Mouse (Mus musculus) bone marrow macrophage, adult 2 months (primary cell): ENCODE measurements at regions not wholly inside any gene's neighbourhood (a gene's known extent, or its start where the extent isn't known, plus 50 kb on each side); places are given as distances from the start of the nearest gene placed in this dataset.

Experiments
- H3K27ac ChIP-seq: 2 replicates; pipeline ENCODE4 v1.5.1; 2012; ENCODE audit warnings: low read depth, low read length; ENCODE audit not compliant: insufficient read depth
- H3K4me1 ChIP-seq: 2 replicates; pipeline ENCODE4 v1.6.1; 2012; ENCODE audit warnings: low read length; ENCODE audit not compliant: control insufficient read depth, insufficient read depth
- H3K4me3 ChIP-seq: 2 replicates; pipeline ENCODE4 v1.5.1; 2012; ENCODE audit warnings: mild to moderate bottlenecking, low read length, moderate library complexity; ENCODE audit not compliant: insufficient read depth
- CTCF ChIP-seq: IDR thresholded peaks from 2 replicates; pipeline ENCODE4 v1.5.1; 2012; ENCODE audit warnings: low read depth, mild to moderate bottlenecking, low read length, moderate library complexity
- POLR2A ChIP-seq: IDR thresholded peaks from 2 replicates; pipeline ENCODE4 v1.6.1; 2012; ENCODE audit warnings: mild to moderate bottlenecking, low read depth, low read length, borderline replicate concordance

DNA sequence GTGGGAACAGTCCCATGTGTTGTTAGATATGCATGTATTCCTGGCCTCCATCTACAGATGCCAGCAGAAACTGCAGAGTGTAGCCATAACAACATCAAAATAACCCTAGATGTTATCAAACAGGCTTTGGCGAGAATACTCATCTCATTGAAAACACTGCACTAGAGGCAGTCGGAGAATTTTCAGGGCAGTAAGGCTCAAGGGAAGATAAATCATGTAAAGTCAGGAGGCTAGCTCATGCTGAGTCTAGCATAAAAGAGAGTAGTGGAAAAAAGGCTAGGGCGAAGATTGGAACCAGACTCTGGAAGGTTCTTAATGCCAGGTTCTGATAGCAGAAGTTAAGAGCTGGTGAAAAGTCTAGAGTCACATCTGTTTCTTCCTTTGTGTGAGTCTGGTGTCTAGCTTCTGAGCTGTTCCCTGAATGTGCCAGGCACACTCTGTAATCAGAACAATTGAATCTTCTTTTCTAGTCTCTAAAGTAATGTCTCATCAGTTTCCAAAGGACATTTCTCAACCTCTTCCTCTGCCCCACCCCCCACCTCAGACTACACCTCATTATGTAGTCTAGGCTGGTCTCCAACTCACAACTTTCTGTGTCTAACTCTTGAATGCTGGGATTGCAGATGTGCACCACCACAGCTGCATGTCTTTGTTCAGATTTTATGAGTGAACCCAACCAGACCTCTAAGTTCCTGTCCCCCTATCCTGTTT is 62.5 kb upstream of the Sgcd start:
- Histone ChIP-seq H3K27ac (no peak overlapping the region), H3K4me3 (no peak overlapping the region), H3K4me1 (no peaks in the 10 kb centered on the region)
- no peak for TF ChIP-seq POLR2A
- TF ChIP-seq CTCF = no peak

DNA sequence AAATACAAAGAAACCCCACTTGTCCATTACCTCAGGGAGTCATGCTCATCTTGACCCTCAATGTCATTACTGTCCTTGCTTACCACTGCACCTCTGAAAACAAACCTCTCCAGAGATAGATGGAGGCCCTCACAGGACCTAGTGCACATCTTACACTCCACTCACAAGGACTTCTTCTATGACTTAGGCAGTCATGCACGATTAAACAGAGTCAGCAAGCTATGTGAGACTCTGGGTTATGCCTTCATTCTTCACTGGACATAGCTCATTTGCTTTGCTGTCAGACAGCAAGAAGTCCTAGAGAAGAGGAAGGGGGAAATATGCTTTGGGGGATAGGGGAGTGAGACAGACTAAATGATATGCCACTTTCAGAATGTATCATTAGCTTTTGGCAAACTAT is 59.5 kb upstream of the Sgcd start:
- Histone ChIP-seq H3K4me1 (no peaks in the 10 kb centered on the region), H3K4me3 (no peak overlapping the region), H3K27ac (no peak overlapping the region)
- no peak for TF ChIP-seq POLR2A
- TF ChIP-seq CTCF = no peak
